Mouse (Mus musculus): Measurements from ENCODE around the gene Samd8. TPM values are rescaled to one million over a fixed set of nuclear protein-coding genes. Genes with fewer than 3 reads are reported as not detected.

Samd8 gene
- polyA plus RNA-seq, 1 experiment from 2014 or later: 11.5 TPM

DNA sequence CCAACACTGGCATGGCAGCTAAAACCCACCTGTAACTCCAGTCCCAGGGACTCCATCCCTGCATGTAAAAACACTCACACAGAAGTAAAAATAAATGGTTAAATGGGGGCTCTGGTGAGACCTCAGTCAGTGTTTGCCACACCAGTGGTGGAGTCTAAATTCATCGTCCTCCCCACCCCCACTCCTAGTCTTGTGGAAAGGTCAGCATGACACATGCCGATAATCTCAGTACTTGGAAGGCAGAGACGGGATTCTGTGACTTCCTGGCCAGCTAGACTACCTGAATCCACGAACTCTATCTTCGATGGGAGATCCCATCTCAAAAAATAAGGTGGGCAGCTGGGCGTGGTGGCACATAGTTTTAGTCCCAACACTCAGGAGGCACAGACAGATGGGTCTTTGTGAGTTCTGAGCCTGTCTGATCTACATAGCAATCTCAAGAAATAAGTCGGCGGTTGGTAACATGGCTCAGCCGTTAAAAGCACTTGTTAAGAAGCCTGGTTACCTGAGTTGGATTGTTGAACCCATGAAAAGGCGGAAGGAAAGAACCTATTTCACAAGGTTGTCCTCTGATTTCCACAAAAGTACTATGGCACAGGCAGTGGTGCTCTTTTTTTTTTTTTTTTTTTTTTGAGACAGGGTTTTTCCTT is 61.5 kb downstream of the Samd8 start:
- Histone ChIP-seq H3K4me1 (ENCODE audit: control insufficient read depth in 2 of 2, insufficient read depth in 2 of 2, low read length in 2 of 2) (peaks cover 8 to 17% of the 10 kb centered on the region in 2 experiments; a peak in 3 of 4 replicates), H3K9ac (ENCODE audit: low read length) (no peak overlapping the region), H3K36me3 (ENCODE audit: control insufficient read depth, insufficient read depth, low read length) (no peaks in the 10 kb centered on the region), H3K4me3 (ENCODE audit: control insufficient read depth in 1 of 2, insufficient read depth in 1 of 2, low read depth in 1 of 2, low read length in 2 of 2) (no peak overlapping the region), H3K27me3 (ENCODE audit: control insufficient read depth, insufficient read depth, low read length) (no peaks in the 10 kb centered on the region), H3K9me3 (ENCODE audit: control insufficient read depth, low read length) (no peaks in the 10 kb centered on the region), H3K27ac (replicated peaks in 1 of 2; ENCODE audit: control insufficient read depth in 1 of 2, insufficient read depth in 1 of 2, low read depth in 2 of 2, low read length in 2 of 2) (no peak overlapping the region), H3K4me2 (ENCODE audit: low read length) (no peak overlapping the region)
- no peak for ATAC-seq (ENCODE audit: insufficient number of reproducible peaks, insufficient read depth, low FRiP score, low read depth)
- 49% methylated on average over 10 of the region's 10 CpGs for WGBS

DNA sequence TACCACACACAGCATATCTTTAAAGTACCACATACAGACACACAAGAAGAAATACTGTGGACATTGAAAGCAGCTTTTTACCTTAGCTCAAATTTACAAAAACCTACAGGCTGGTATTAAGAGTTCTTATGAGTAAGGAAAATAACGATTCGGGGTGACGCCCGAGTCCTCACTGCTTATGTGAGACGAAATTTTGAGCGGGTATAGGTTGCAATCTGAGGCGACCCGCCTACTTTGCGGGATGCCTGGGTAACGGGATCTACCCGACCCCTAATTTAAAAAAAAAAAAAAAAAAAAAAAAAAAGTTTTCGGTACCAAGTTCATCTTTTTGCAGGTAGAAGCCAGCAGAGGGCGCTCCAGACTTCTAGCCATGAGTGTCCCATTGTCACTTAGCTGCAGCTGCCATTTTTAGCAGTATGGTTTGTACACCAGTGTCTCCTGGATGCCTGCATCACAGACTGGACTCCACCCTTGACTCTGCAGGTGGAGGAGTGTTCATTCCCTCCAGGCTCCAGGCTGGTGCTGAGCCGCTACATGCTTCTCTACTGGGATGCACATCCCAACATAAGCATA is 62.3 kb downstream of the Samd8 start:
- WGBS: 21% methylated on average over 14 of the region's 14 CpGs
- no peak for ATAC-seq (ENCODE audit: insufficient number of reproducible peaks, insufficient read depth, low FRiP score, low read depth)
- no peaks in the 10 kb centered on the region for H3K27me3 ChIP-seq (ENCODE audit: control insufficient read depth, insufficient read depth, low read length)
- H3K9me3 ChIP-seq (ENCODE audit: control insufficient read depth, low read length): no peaks in the 10 kb centered on the region
- peak overlapping the region; percentile 48 for H3K4me2 ChIP-seq (ENCODE audit: low read length)
- no peak overlapping the region for H3K9ac ChIP-seq (ENCODE audit: low read length)
- H3K36me3 ChIP-seq (ENCODE audit: control insufficient read depth, insufficient read depth, low read length): no peaks in the 10 kb centered on the region
- H3K4me1 ChIP-seq (ENCODE audit: control insufficient read depth in 2 of 2, insufficient read depth in 2 of 2, low read length in 2 of 2): peaks cover 8 to 17% of the 10 kb centered on the region in 2 experiments; a peak in 3 of 4 replicates
- peak overlapping the region in 1 of 2 experiments; percentile 41; a peak in 1 of 4 replicates for H3K27ac ChIP-seq (replicated peaks in 1 of 2; ENCODE audit: control insufficient read depth in 1 of 2, insufficient read depth in 1 of 2, low read depth in 2 of 2, low read length in 2 of 2)
- H3K4me3 ChIP-seq (ENCODE audit: control insufficient read depth in 1 of 2, insufficient read depth in 1 of 2, low read depth in 1 of 2, low read length in 2 of 2): no peak overlapping the region

DNA sequence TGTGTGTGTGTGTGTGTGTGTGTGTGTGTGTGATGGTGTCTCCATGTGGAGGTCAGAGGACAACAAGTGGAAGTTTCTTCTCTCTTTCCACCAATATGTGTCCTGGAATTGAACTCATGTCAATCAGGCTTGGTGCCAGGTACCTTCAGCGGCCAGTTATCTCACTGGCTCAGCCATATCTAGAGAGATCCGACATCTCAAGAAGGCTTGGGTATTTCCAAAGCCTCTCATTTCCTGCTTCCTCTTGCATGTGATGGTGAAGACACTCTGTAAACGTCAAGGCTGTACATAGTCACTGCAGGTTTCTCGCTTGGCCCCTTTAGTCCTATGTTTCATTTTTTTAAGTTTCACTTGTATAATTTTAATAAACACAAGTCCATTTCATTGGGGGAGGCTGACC is 62.9 kb downstream of the Samd8 start:
- no peaks in the 10 kb centered on the region for H3K9me3 ChIP-seq (ENCODE audit: control insufficient read depth, low read length)
- peak overlapping the region in 1 of 2 experiments; percentile 41; a peak in 1 of 4 replicates for H3K27ac ChIP-seq (replicated peaks in 1 of 2; ENCODE audit: control insufficient read depth in 1 of 2, insufficient read depth in 1 of 2, low read depth in 2 of 2, low read length in 2 of 2)
- H3K4me1 ChIP-seq (ENCODE audit: control insufficient read depth in 2 of 2, insufficient read depth in 2 of 2, low read length in 2 of 2): peaks cover 8 to 17% of the 10 kb centered on the region in 2 experiments; a peak in 3 of 4 replicates
- H3K36me3 ChIP-seq (ENCODE audit: control insufficient read depth, insufficient read depth, low read length): no peaks in the 10 kb centered on the region
- H3K4me2 ChIP-seq (ENCODE audit: low read length): no peak overlapping the region
- H3K9ac ChIP-seq (ENCODE audit: low read length): no peak overlapping the region
- no peaks in the 10 kb centered on the region for H3K27me3 ChIP-seq (ENCODE audit: control insufficient read depth, insufficient read depth, low read length)
- no peak overlapping the region for H3K4me3 ChIP-seq (ENCODE audit: control insufficient read depth in 1 of 2, insufficient read depth in 1 of 2, low read depth in 1 of 2, low read length in 2 of 2)
- ATAC-seq (ENCODE audit: insufficient number of reproducible peaks, insufficient read depth, low FRiP score, low read depth): no peak
- WGBS: 32% methylated on average over 4 of the region's 4 CpGs

DNA sequence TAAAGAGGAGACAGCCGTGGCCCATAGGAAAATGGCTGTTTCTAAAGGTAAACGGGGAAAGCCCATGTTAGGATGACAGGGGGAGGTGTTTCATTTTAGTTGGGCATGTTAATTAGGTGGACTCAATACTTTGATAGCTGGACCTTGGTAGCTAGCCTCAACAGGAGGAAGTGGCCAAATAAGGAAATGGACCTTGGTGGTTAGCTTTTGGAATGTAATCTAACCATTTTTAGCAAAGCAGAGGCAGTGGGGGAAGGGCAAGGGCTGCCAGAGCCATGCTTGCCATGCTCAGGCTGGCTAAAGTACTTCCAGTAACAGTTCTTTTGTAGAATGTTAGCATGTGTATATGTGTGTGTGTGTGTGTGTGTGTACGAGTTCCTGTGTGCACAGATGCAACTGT is 63.5 kb downstream of the Samd8 start:
- Histone ChIP-seq H3K9me3 (ENCODE audit: control insufficient read depth, low read length) (no peaks in the 10 kb centered on the region), H3K4me2 (ENCODE audit: low read length) (no peak overlapping the region), H3K27ac (replicated peaks in 1 of 2; ENCODE audit: control insufficient read depth in 1 of 2, insufficient read depth in 1 of 2, low read depth in 2 of 2, low read length in 2 of 2) (no peak overlapping the region; a peak in 1 of 4 replicates), H3K4me1 (ENCODE audit: control insufficient read depth in 2 of 2, insufficient read depth in 2 of 2, low read length in 2 of 2) (peaks cover 8 to 17% of the 10 kb centered on the region in 2 experiments; a peak in 3 of 4 replicates), H3K4me3 (ENCODE audit: control insufficient read depth in 1 of 2, insufficient read depth in 1 of 2, low read depth in 1 of 2, low read length in 2 of 2) (no peak overlapping the region), H3K9ac (ENCODE audit: low read length) (no peak overlapping the region), H3K27me3 (ENCODE audit: control insufficient read depth, insufficient read depth, low read length) (no peaks in the 10 kb centered on the region), H3K36me3 (ENCODE audit: control insufficient read depth, insufficient read depth, low read length) (no peaks in the 10 kb centered on the region)
- WGBS: 66% methylated on average over 3 of the region's 3 CpGs
- ATAC-seq (ENCODE audit: insufficient number of reproducible peaks, insufficient read depth, low FRiP score, low read depth): no peak

DNA sequence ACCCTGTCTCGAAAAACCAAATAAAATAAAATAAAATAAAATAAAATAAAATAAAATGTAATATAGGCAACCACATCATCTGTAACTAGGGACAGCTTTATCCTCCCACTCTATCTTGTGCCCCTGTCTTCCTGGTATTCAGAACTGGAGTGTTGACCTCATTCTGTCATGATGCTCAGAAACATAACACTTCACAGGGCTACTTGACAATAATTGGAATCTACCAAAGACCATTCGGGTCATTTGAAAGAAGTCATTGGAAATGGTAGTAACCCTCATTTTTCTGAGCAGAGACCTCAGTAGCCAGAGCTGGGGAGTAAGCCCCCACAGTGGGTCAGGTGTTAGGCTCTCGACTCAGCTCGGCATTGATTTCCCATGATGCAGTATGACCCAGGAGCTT is 64.3 kb downstream of the Samd8 start:
- no peak overlapping the region for H3K27ac ChIP-seq (replicated peaks in 1 of 2; ENCODE audit: control insufficient read depth in 1 of 2, insufficient read depth in 1 of 2, low read depth in 2 of 2, low read length in 2 of 2)
- no peak overlapping the region for H3K4me3 ChIP-seq (ENCODE audit: control insufficient read depth in 1 of 2, insufficient read depth in 1 of 2, low read depth in 1 of 2, low read length in 2 of 2)
- H3K4me2 ChIP-seq (ENCODE audit: low read length): no peak overlapping the region
- peaks cover 8 to 17% of the 10 kb centered on the region in 2 experiments; a peak in 3 of 4 replicates for H3K4me1 ChIP-seq (ENCODE audit: control insufficient read depth in 2 of 2, insufficient read depth in 2 of 2, low read length in 2 of 2)
- H3K9ac ChIP-seq (ENCODE audit: low read length): no peak overlapping the region
- WGBS: 84% methylated on average over 4 of the region's 4 CpGs
- no peak for ATAC-seq (ENCODE audit: insufficient number of reproducible peaks, insufficient read depth, low FRiP score, low read depth)
- H3K27me3 ChIP-seq (ENCODE audit: control insufficient read depth, insufficient read depth, low read length): no peaks in the 10 kb centered on the region
- H3K36me3 ChIP-seq (ENCODE audit: control insufficient read depth, insufficient read depth, low read length): no peaks in the 10 kb centered on the region
- no peaks in the 10 kb centered on the region for H3K9me3 ChIP-seq (ENCODE audit: control insufficient read depth, low read length)

DNA sequence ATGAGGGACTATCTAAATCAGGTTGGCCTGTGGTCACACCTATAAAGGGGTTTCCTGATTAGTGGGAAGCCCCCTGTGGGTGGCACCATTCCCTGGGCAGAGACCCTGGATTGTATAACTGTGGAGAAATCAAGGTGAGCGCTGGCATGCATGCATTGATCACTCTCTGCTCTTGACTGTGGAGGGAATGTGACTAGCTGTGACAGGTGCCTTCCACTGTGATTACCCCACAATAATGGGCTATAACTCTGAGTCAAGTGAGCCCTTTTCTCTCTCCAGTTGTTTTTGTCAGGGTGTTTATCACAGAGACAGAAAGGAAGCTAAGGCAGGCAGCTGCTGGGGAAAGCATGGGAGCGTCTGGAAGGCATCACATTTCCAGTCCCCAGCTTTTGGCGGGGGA is 65.9 kb downstream of the Samd8 start:
- 51% methylated on average over 3 of the region's 3 CpGs for WGBS
- Histone ChIP-seq H3K27ac (replicated peaks in 1 of 2; ENCODE audit: control insufficient read depth in 1 of 2, insufficient read depth in 1 of 2, low read depth in 2 of 2, low read length in 2 of 2) (peak overlapping the region in 1 of 2 experiments; percentile 9; a peak in 1 of 4 replicates), H3K36me3 (ENCODE audit: control insufficient read depth, insufficient read depth, low read length) (no peaks in the 10 kb centered on the region), H3K27me3 (ENCODE audit: control insufficient read depth, insufficient read depth, low read length) (no peaks in the 10 kb centered on the region), H3K9me3 (ENCODE audit: control insufficient read depth, low read length) (no peaks in the 10 kb centered on the region), H3K4me1 (ENCODE audit: control insufficient read depth in 2 of 2, insufficient read depth in 2 of 2, low read length in 2 of 2) (peaks cover 9 to 17% of the 10 kb centered on the region in 2 experiments; a peak in 3 of 4 replicates), H3K4me2 (ENCODE audit: low read length) (no peak overlapping the region), H3K4me3 (ENCODE audit: control insufficient read depth in 1 of 2, insufficient read depth in 1 of 2, low read depth in 1 of 2, low read length in 2 of 2) (no peak overlapping the region), H3K9ac (ENCODE audit: low read length) (no peak overlapping the region)
- no peak for ATAC-seq (ENCODE audit: insufficient number of reproducible peaks, insufficient read depth, low FRiP score, low read depth)

DNA sequence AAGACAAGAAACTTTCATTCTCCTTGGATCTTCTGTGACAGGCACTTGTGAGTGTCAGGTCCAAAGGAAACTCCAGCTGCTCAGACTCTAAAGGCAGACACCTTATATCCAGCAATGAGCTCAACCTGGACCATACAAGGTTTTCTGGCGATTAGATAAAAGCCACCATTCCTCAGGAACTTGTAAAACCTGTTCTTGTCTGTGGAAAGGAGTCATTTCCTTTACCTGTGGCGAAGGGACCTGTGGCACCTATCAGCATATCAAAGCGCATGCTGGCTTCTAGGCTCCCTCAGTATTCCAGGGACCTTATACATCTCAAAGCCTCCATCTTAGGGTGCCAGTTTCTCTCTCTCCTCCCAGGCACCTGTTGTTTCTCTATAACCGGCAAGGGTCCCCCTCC is 67.1 kb downstream of the Samd8 start:
- H3K4me3 ChIP-seq (ENCODE audit: control insufficient read depth in 1 of 2, insufficient read depth in 1 of 2, low read depth in 1 of 2, low read length in 2 of 2): no peak overlapping the region
- ATAC-seq (ENCODE audit: insufficient number of reproducible peaks, insufficient read depth, low FRiP score, low read depth): no peak
- H3K4me1 ChIP-seq (ENCODE audit: control insufficient read depth in 2 of 2, insufficient read depth in 2 of 2, low read length in 2 of 2): peaks cover 12 to 21% of the 10 kb centered on the region in 2 experiments
- H3K27me3 ChIP-seq (ENCODE audit: control insufficient read depth, insufficient read depth, low read length): no peaks in the 10 kb centered on the region
- H3K4me2 ChIP-seq (ENCODE audit: low read length): no peak overlapping the region
- H3K9me3 ChIP-seq (ENCODE audit: control insufficient read depth, low read length): no peaks in the 10 kb centered on the region
- no peak overlapping the region for H3K27ac ChIP-seq (replicated peaks in 1 of 2; ENCODE audit: control insufficient read depth in 1 of 2, insufficient read depth in 1 of 2, low read depth in 2 of 2, low read length in 2 of 2)
- H3K36me3 ChIP-seq (ENCODE audit: control insufficient read depth, insufficient read depth, low read length): no peaks in the 10 kb centered on the region
- 58% methylated on average over 4 of the region's 4 CpGs for WGBS
- no peak overlapping the region for H3K9ac ChIP-seq (ENCODE audit: low read length)

Measured in heart, embryonic 14.5 days (tissue).